Mouse (Mus musculus): Measurements from ENCODE around the gene 4833427G06Rik.
"Not testable (repeated sequence)": the region's sequence is repeated elsewhere in the genome, so short reads cannot be mapped to it uniquely, and the experiment has no call there.

The 4833427G06Rik gene

GRCm38 (mm10) chr9:51101756-51102425 is at the start of gene 4833427G06Rik:
TSS of gene 4833427G06Rik (minus strand) at chr9:51102078.
- in situ Hi-C loops (cut with MseI, MboI) = no loop called here

DNA sequence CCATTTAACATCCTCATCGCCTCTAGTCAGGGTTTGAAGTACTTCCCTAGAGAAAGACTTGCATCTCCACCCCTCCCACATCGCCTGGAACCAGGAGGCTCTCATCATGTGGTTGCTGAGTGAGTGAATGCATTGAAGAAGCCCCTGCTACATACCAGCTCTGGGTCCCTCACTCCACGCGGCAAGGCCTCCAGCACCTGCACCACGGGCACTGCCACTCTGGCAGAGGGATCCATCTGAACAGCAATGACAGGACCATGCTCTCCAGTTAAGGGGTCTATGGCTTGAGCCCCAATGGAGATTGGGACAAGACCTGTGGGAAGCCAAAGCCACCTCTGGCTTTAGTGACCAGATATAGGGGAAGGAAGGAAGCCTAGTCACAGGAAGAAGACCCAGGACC is 45.4 kb upstream of the 4833427G06Rik start:
- in situ Hi-C loops (cut with MseI, MboI) = no loop called here

DNA sequence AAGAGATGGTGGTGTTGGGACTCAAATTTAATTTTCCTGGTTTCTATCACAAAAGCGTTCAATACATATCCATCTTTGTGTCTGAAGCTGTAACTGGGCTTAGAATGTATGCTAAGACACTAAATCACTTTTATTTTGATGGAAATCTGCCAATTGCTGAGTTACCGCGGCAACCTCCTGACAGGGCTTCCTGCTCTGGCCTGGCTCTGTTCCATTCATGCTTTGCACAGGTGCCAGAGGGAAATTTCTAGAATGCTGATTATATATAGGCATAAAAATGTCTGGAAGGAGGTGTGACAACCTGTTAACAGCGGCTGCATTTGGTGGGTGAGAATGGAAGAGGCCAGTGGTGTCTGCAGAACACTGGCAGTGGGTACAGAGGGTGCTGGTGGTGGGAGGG is 44.6 kb upstream of the 4833427G06Rik start:
- in situ Hi-C loops (cut with MseI, MboI) = no loop called here

DNA sequence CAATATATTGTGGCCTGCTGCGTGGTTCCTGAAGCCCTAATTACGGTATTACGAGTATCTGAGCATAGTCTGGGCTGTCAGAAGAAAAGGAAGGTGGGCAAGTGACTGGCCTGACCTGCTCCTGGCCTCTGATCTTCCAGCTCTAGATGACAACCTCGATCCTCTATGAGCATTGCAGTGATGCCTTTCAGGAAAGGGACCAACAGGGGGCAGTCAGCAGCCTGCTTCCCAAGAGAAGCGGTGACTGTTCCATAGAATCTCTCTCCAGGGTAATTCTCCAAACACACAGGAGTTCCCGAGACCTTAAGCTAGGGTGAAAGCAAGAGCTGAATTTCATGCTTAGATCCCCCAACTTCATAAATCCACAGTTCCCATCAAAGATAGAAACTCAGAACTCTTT is 42.3 kb upstream of the 4833427G06Rik start:
- in situ Hi-C loops (cut with MseI, MboI) = no loop called here

GRCm38 (mm10) chr9:51143437-51143836 is 41.6 kb upstream of the 4833427G06Rik start:
- in situ Hi-C loops (cut with MseI, MboI) = no loop called here

DNA sequence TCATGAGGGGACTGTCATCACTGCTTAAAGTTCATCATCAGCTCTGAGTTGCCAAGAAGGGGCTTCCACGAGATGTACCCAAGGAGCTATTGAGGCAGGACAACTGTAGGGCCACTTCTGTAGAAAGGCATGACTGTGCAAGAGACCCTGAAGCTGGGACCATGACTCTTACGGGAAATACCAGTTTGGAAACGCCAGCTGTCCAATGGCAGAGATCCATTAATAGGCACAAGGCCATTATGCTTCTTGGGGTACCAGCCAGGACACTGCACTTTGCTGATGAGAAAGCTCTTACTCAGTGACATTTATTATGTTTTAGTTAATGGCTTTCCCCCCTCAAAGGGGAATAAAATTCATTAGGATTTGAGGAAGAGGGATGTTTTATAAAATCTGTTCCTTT is 38.8 kb upstream of the 4833427G06Rik start:
- in situ Hi-C loops (cut with MseI, MboI) = no loop called here

- in situ Hi-C loops (cut with MseI, MboI) = not testable (repeated sequence)
Measured at GRCm38 (mm10) chr9:51139401-51139800, 37.5 kb upstream of the 4833427G06Rik start.

DNA sequence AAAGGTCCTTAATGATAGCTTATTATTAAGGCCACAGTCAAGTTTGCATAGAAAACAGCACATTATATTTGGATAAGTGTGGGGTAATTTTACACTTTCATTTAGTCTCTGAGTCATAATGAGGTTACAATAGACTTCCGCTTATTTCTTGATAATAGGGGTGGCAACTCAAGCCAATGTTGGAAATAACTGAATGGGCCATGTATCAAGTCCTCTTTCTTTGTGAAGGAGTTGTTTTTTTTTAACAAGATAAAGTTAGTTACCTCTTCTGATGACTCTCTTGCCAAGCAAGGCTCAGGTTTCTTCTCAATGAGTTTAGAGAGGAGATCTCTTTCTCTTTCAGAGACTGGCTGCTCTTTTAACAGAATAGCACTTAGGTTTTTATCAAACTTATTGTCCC is 36.4 kb upstream of the 4833427G06Rik start:
- in situ Hi-C loops (cut with MseI, MboI) = no loop called here

DNA sequence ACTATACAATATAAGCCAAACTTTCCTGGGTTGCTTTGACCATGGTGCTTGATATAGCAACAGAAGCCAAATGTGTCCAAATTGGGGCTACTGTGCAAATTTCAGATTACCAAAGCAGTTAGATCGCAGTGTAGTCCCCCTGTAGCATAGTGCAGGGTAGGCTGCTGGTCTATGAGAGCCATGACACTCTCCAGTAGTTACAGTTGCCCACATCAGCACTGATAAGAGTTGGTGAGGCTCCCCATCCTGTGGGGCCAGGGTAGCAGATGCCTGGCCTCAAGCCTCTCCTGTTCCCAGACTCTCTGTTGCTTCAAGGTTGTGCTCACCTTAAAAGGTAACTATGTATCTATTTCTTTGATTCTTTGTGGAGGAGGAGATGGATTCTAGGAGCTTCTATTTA is 36.0 kb upstream of the 4833427G06Rik start:
- in situ Hi-C loops (cut with MseI, MboI) = no loop called here

GRCm38 (mm10) chr9:51137432-51137831 is 35.6 kb upstream of the 4833427G06Rik start:
- in situ Hi-C loops (cut with MseI, MboI) = no loop called here

DNA sequence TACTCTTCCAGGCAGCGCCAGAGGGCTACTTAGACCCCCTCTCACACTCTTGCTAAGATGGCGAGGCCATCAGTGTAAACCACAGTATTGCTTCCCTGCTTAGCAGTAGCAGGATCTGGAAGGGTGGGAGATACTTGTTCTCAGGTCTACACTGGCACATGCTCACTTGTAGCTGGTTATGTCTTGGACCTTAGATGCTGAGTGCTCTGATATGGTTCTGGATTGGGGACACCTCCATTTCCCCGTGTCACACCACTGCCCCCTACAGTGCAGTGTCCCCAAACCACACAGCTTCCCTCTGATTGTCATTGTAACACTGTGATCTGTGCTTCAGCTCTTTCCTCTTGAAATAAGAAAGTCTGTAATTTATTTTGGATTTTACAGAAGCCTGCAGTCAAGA is 35.1 kb upstream of the 4833427G06Rik start:
- in situ Hi-C loops (cut with MseI, MboI) = no loop called here

DNA sequence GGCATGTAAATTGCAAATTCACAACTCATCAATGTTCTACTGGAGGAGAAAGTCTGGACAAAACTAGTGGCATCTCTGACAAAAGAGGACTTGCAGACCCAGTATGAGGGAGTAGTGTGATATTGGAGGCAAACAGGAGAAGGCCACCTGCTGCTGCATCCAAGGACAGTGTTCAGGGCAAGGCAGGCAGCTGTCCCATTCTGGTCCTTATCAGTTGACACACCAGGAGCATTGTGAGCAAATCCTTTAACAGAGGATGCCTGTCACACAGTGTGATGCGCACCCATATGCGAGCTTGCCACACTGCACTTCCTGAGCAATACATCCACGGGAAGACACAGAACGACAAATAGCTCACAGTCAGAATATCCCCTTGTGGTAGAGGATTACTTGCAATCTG is 12.9 kb upstream of the 4833427G06Rik start:
- in situ Hi-C loops (cut with MseI, MboI) = no loop called here

DNA sequence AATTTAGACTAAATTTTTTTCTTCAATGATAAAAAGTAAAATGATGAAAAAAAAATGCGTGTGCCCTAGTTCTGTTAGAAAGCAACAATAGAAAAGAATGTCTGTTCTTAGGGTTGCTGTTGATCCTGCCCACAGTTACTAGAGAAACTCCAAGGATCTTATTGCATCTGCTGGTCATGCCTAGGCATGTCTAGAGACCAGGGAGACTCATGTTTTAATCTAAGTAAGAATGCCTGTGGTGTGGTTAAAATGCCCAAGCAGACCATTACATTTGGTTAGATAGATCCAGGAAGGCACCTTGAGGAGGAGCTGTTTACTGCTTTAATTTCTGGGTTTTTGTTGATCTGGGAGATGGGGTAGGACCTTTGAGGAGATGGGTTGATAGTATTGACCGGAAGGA is 3.9 kb upstream of the 4833427G06Rik start:
- in situ Hi-C loops (cut with MseI, MboI) = no loop called here

DNA sequence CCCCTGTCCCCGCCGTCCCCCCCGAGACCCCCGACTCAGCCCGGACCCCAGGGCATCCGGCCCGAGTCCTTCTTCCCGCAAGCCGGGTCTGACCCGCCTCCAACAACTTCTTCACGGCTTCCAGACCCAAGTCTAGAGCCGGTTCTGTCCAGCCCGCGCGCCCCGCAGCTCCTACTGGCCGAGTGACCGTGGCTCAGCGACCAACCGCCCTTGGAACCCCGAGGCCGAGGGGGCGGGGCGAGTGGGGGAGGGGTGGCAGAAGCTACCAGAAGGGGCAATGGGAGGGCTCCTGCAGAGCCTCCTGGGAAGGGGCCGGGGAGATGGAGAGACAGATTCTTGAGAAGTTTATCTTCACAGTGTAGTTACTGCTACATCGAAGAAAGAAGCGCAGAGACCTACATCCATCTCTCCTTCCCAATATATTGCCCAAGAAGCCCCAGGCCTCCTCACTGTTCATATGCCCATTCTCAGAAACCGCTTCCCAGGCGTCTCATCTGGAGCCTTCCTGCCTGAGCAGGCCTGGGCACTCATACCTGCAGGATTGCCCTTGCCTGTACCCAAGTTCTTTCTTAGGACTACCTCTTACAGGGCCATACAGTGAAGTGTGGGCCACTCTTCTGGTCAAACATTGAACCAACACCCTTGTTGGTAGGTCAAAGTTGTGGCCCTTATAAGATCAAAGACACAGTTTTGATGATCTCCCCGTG is 2.1 kb upstream of the 4833427G06Rik start:
- in situ Hi-C loops (cut with MseI, MboI) = no loop called here

- in situ Hi-C loops (cut with MseI, MboI) = no loop called here
Measured at GRCm38 (mm10) chr9:51102963-51103807, 1.3 kb upstream of the 4833427G06Rik start.

GRCm38 (mm10) chr9:51096306-51096705 is 5.6 kb downstream of the 4833427G06Rik start:
- in situ Hi-C loops (cut with MseI, MboI) = no loop called here

DNA sequence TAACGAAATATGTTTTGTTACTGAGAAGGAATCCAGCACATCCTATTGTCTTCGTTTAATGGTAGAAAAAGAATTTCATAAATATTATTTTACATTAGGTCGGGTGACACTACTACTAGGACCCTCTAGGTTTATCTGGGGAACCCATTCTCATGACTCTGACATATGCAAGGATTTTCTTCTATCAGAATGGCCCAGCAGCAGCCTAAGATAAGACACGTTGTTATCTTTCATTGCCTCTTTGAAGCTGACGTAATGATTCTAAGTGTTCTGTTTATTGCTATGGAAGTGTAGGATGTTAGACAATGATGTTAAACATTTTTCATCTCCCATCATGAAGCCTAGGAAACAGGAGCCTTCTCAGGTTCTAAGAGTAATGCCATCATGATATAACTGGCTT is 8.2 kb downstream of the 4833427G06Rik start:
- in situ Hi-C loops (cut with MseI, MboI) = no loop called here

- in situ Hi-C loops (cut with MseI, MboI) = no loop called here
Measured at GRCm38 (mm10) chr9:51081614-51082013, 20.3 kb downstream of the 4833427G06Rik start.

- in situ Hi-C loops (cut with MseI, MboI) = no loop called here
Measured at GRCm38 (mm10) chr9:51076979-51077315, 24.9 kb downstream of the 4833427G06Rik start, which contains the start of gene Layn. TSS of gene Layn (minus strand) at chr9:51077094.

DNA sequence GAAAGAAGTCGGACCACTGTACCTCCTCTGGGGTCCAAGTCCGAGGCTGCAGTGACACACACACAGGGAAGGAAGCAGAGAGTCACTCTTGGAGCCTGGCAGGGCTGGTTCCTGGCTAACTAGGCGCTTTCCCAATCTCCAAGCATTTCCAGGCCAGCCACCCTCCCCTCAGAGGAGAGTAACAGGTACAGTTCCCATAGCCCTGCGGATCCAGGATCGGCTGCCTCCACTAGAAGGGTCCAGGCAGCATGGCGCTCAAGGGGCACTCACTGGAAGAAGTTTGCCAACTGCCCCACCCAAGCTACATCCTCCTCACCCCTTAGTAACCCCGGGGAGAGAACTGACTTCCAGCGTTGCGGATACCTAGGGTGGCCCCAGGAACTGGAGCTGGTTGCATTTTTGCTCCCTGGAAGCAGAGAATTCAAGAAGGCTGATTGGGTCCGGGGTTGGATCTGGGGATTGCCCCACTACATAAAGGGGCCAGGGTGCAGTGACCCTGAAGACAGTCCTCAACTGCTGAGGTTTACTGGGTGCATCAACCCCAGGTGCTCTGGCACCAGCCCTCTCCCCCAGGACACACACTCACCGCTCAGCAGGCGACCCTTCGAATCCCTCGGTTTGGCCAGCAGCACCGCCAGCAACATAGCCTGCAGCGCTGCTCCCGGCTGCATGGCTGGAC is 25.4 kb downstream of the 4833427G06Rik start:
- in situ Hi-C loops (cut with MseI, MboI) = no loop called here

GRCm38 (mm10) chr9:51075780-51076179 is 26.1 kb downstream of the 4833427G06Rik start:
- in situ Hi-C loops (cut with MseI, MboI) = no loop called here

- in situ Hi-C loops (cut with MseI, MboI) = no loop called here
Measured at GRCm38 (mm10) chr9:51070801-51071200, 31.1 kb downstream of the 4833427G06Rik start.
